Mouse (Mus musculus) lung, adult 18-20 months (tissue): ENCODE data around the gene Ankrd42.

ENCODE experiments used
- DNase-seq, 2 experiments: peaks; one replicate each; pipeline ENCODE4 v3.0.0; 2022; ENCODE audit warnings: mixed read lengths in 2 of 2

Ankrd42 gene

DNA sequence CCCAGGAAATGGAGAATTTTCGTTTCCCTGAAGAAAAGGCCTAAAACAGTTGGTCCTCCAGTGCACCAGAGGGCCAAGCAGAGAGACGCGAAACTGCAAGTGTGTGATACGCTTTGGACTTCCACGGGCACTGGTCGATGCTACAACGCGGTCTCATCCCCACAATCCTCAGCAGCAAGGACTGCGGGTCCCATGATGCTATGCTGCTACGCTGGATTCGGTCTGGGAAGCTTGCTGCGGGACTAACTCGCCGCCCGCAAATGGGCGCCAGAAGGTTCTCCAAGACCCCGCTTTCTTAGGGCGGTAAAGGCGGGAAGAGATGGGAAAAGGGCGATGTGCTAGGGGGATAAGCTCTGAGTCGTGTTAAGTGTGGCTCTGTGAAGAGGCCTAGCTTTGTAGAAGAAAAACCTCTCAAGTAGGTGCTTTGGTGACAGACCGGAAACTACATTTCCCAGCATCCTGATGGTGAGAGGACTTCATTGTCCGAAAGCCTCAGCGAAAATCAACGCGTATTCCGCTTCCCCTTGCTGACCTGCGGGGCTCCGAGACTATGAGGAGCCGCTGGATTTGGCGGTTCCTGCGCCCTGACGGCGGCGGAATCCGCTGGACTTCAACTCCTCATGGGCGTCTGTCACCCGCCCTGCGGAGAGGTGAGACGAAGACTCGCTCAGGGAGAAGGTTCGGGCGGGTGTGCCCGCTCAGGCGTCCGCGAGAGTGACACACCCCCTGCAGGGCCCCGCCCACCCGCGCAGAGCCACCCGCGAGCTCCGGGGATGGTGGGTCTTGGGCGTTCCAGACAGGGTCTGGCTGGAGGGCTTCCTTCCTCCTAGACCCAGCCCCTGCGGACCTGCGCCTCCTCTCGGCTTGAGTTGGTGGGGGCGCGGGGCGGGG lies 75.7 kb downstream of the Ankrd42 start, which contains the start of gene Ccdc90b:
TSS of gene Ccdc90b (plus strand) at position 164 of the 891 bp plus-strand sequence.
- peak; percentile 88 to 91 for DNase-seq

DNA sequence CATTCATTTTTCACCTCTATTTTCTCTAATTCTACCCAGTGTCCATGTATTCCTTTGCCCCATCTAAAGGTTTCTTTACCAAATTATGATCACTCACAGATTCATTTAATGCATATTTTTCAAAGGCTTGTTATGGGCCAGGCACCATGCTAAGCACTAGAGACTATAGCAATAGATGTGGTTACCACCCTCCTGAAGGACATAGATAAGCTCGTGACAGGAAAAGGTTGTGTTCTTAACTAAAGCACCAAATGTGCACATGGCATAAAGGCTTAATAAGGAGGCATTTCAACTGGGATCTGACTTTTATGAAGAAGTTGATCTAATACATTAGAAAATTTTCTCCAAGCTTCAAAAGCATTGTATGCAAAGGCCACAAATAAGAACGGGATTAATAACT lies 78.2 kb downstream of the Ankrd42 start:
- DNase-seq, result no peak

DNA sequence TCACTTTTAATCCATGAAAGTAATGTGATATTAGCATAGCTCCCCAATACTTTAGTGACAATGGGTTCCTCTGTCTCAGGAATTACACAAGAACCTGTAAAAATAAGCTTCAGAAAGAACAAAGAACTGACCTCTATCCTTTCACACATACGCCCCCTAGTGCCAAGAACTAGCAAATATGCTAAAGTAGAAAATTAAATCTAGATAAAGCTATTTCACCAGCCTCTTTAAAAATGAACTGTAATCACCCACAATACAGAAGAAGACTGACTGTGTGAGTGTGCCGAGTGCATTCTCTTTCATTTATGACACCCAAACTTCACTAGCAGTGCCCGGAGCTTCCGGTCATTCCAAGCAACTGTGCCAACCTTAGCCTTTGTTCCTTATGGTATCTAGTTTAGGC lies 86.0 kb downstream of the Ankrd42 start:
- DNase-seq, result no peak

DNA sequence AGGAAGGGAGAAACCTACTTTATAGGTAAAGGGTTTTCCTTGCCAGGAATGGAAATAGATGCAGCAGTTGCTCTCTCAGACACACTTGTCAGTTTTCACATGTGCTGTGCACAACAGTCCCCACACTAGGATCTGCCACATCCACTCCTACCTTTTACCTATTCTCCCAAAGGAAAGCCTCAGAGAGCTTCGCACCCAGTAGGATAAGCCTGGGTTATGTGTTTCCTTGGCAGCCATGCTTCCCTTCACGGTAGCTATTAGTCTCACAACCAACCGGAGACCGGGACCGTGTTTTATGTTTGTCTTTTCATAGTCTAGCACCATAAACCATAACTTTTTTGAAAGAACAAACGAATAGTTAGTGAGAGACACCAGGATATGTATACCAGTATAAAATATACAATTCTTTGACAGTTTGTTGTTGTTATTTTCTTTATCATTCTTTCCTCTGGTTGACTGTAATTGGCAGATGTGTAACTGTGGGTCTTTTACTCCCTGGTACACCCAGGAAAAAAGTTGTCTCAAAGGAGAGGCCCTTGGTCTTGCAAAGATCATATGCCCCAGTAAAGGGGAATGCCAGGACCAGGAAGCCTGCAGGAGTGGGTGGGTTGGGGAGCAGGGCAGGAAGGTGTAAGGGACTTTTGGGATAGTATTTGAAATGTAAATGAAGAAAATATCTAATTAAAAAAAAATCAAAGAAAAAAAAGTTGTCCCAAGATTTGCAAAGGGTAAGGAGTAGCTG lies 86.5 kb downstream of the Ankrd42 start:
- DNase-seq, result no peak

DNA sequence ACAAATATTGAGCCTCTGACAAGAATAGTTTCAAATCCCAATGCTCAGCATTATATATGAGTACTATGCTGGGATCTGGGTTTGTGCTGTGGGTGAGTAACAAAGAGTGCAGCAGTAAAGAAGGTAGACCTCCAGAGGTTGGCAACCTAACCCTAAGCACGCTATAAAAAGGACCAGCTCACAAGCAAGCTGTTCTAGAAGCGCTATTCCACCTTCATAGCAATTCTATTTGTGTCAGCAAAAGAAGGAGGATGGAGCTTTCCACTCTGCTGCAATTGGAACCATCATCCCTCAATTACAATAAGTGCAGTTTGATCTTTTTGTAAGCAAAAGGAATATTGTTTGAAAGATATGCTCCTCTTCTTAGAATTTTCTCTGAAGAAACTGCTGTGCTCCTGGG lies 90.2 kb downstream of the Ankrd42 start:
- no peak for DNase-seq

DNA sequence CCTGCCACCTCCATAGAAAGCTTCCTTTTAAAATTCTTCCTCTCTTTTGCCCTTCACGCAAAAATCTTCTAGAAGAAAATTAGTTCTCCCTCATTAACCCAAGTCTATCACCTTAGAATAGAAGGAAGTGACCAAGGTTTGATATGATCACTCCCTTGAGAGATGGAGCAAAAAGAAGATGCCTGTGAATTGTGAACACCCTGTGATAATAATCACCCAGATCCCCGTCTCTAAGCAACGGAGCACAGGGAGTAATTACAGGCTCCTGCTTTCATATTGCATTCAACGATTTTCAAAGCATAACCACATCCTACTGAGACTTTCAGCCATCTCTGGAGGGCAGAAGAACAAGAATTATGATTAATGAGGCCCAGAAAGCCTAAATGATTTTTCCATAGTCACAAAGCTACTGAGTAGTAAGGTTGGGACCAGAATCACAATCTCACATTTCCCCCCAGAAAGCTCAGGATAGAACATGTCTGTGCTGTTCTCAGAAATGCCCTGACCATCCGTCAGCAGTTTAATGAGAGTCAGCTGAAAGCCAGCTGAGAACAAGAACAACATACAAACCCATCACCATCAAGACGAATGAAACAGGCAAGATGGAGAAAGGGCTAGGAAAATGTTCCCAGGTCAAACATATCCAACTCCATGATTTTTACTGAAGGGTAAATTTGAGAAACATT lies 104.4 kb downstream of the Ankrd42 start:
- DNase-seq, result no peak
